Mouse (Mus musculus) brain, embryonic 14.5 days (tissue): ENCODE measurements around the gene Twnk. TPM values are rescaled to one million over a fixed set of nuclear protein-coding genes. Genes with fewer than 3 reads are reported as not detected.

ENCODE experiments used
- DNase-seq: peaks from one replicate; pipeline ENCODE4 v3.0.0-alpha.2; 2011; ENCODE audit warnings: low read depth
- CTCF ChIP-seq: fragments of 200-500 bp; IDR thresholded peaks from 2 replicates; pipeline ENCODE4 v1.5.1; 2012; ENCODE audit warnings: inconsistent platforms, mild to moderate bottlenecking, moderate library complexity, borderline replicate concordance; ENCODE audit not compliant: insufficient read depth, insufficient read length; ENCODE audit errors: extremely low read depth
- POLR2A ChIP-seq: fragments of 200-500 bp; IDR thresholded peaks from 2 replicates; pipeline ENCODE4 v1.6.1; 2012; ENCODE audit warnings: mild to moderate bottlenecking, inconsistent platforms, borderline replicate concordance; ENCODE audit not compliant: poor library complexity, insufficient read depth, insufficient read length, severe bottlenecking; ENCODE audit errors: extremely low read depth
- polyA plus RNA-seq: library from polyadenylated mRNA; depleted of rRNA; stranded (reverse); fragments of >200 nt; gene quantifications from 2 replicates; pipeline ENCODE4 v1.2.3, GENCODE M21; 2012

The Twnk gene
- polyA plus RNA-seq, 1 experiment: 16.5 TPM

GRCm38 (mm10) chr19:44987851-44988250 is 17.6 kb upstream of the Twnk start:
- peak; percentile 70 for DNase-seq
- no peak for TF ChIP-seq CTCF
- TF ChIP-seq POLR2A: no peak

DNA sequence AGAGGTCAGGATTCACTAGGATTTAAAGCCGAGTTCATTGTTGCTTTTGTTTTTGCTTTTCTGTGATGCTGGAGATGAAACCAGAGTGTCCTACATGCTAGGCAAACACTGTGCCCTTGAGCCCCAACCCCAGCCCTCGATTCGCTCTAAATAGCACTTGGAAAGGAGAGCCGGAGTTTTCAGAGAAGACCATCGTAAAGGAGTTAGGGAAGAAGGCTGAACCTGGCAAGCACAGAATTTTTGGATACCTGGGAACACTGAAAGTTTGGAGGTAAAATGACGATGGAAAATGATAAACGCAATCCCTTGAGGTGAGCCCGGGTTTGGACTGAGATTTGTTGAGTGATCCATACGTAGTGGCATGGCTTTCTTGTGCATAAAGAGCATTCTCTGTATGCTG is 17.1 kb upstream of the Twnk start:
- no peak for DNase-seq
- no peak for TF ChIP-seq POLR2A
- no peak for TF ChIP-seq CTCF

- peak; percentile 80 for DNase-seq
- TF ChIP-seq CTCF (peak; percentile 44; the same call in 1 of the 2 replicates), POLR2A (peak; percentile 43; the same call in 1 of the 2 replicates)
Measured at GRCm38 (mm10) chr19:44988831-44989566, 16.5 kb upstream of the Twnk start, which contains the start of gene Sema4g. Sema4g (plus strand) TSS chr19:44989101.

- peak; percentile 5 for DNase-seq
- no peak for TF ChIP-seq POLR2A
- TF ChIP-seq CTCF: no peak
Measured at GRCm38 (mm10) chr19:44989567-44990495, 15.6 kb upstream of the Twnk start.

- DNase-seq: no peak
- no peak for TF ChIP-seq CTCF
- no peak for TF ChIP-seq POLR2A
Measured at GRCm38 (mm10) chr19:44991031-44991430, 14.4 kb upstream of the Twnk start.

- no peak for DNase-seq
- TF ChIP-seq CTCF: no peak
- no peak for TF ChIP-seq POLR2A
Measured at GRCm38 (mm10) chr19:44992246-44992645, 13.2 kb upstream of the Twnk start.

- TF ChIP-seq POLR2A (no peak), CTCF (no peak)
- DNase-seq: no peak
Measured at GRCm38 (mm10) chr19:44992712-44993111, 12.8 kb upstream of the Twnk start.

- TF ChIP-seq POLR2A: no peak
- DNase-seq: no peak
Measured at GRCm38 (mm10) chr19:44997786-44998185, 7.7 kb upstream of the Twnk start.

DNA sequence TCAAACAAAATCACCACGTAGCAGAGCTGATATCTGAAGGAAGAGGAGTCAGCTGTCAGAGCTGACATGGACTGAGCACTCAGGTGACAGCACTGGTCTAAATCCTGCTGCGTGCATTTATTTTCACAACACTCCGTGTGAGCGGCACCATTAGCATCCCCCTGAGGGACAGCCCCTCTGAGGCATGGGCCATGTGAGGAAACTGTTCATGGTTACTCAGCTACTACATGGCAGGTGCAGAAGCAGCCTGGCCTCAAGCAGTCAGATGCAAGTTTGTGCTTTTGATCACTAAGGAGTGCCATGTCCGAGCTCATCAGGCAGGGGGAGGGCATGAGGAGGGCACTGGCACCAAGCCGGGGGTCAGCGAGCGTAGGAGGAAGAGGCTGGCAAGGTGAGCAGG is 5.8 kb upstream of the Twnk start:
- DNase-seq: no peak
- TF ChIP-seq POLR2A: no peak

GRCm38 (mm10) chr19:45002301-45002700 is 3.2 kb upstream of the Twnk start:
- DNase-seq: no peak
- TF ChIP-seq POLR2A: no peak
- peak; percentile 25; the same call in 1 of the 2 replicates for TF ChIP-seq CTCF

- DNase-seq: no peak
- TF ChIP-seq POLR2A: no peak
- no peak for TF ChIP-seq CTCF
Measured at GRCm38 (mm10) chr19:45003740-45004516, 1.5 kb upstream of the Twnk start.
